9 mouse cellular contexts compared by ENCODE assay signal in the genomic region with DNA sequence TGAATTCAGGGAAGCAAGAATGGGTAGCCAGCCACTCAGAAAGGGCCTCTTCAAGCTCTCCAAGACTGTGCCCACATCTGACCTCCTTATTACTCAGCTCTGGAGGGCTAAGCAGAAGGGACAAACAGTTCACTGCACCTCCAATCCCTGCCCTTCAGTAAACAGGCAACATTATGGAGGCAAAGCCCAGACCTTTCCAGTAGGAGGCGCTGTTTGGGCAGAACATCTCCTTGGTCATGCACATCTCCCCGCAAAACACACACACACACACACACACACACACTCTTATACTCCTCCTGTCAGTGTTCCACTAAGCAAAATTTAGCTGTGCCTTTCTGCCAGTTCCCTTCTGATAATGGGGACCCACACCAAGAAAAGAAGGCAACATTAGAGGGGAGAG. TPM values are rescaled to one million over a fixed set of nuclear protein-coding genes. Genes with fewer than 3 reads are reported as not detected.
DNase-seq lines count a peak whose midpoint lies in the region; ATAC-seq and TF ChIP-seq lines count a peak whose summit lies in the region.
"Had no signal": no experiment of that assay in that cellular context is flagged by ENCODE, and none has a peak within 500 bp of the region (broad histone marks: within the 10 kb centered on the region; RNA-seq: fewer than 3 reads in every experiment).

No protein-coding gene starts in this region.

- H3K4me1 ChIP-seq in kidney, embryonic 16.5 days (ENCODE audit: insufficient read depth, low read length) = peaks cover 16% of the 10 kb centered on the region
- H3K4me1 ChIP-seq in bone marrow, adult 2 months (ENCODE audit: control insufficient read depth, insufficient read depth, low read length) = no peaks in the 10 kb centered on the region
- H3K4me1 ChIP-seq in liver, postnatal 0 days (ENCODE audit: insufficient read depth) = peaks cover 10% of the 10 kb centered on the region

- no peak overlapping the region for H3K4me3 ChIP-seq in kidney, embryonic 16.5 days (ENCODE audit: low read length)
- no peak overlapping the region for H3K4me3 ChIP-seq in bone marrow, adult 2 months (replicated peaks; ENCODE audit: control insufficient read depth, low read depth, low read length)
- no peak overlapping the region for H3K4me3 ChIP-seq in liver, postnatal 0 days (ENCODE audit: low read depth, low read length)

- TF ChIP-seq EP300 in liver, postnatal 0 days (IDR thresholded peaks at IDR 0.05; ENCODE audit: low read depth) = no peak

- no peak overlapping the region for H3K9ac ChIP-seq in kidney, embryonic 16.5 days (replicated peaks; ENCODE audit: low read length)
- H3K9ac ChIP-seq in liver, postnatal 0 days (replicated peaks) = no peak overlapping the region

- no peak for ATAC-seq in kidney, embryonic 16.5 days (ENCODE audit: low FRiP score, low TSS enrichment)
- ATAC-seq in liver, postnatal 0 days = 0 out of 2 replicates have a peak, but pooled peaks have one; percentile 24

- no peak overlapping the region for H3K27ac ChIP-seq in kidney, embryonic 16.5 days (ENCODE audit: low read length)
- H3K27ac ChIP-seq in bone marrow, adult 2 months (ENCODE audit: control insufficient read depth, insufficient read depth, low read depth, low read length, poor library complexity) = no peak overlapping the region
- no peak overlapping the region for H3K27ac ChIP-seq in liver, postnatal 0 days (ENCODE audit: low read depth)

- TF ChIP-seq CTCF in bone marrow, adult 2 months (IDR thresholded peaks at IDR 0.05; ENCODE audit: control insufficient read depth, insufficient read depth, low read length) = peak; percentile 49
- TF ChIP-seq CTCF in liver, postnatal 0 days (IDR thresholded peaks at IDR 0.05; ENCODE audit: low read depth) = peak; percentile 76

- 55% methylated on average over 2 of the region's 2 CpGs for WGBS in kidney, embryonic 16.5 days
- WGBS in bone marrow, adult 2 months = 73% methylated on average over 2 of the region's 2 CpGs
- WGBS in liver, postnatal 0 days (ENCODE audit: insufficient replicate concordance) = 53% methylated on average over 2 of the region's 2 CpGs

- no peak for TF ChIP-seq POLR2A in bone marrow, adult 2 months (IDR thresholded peaks at IDR 0.05; ENCODE audit: borderline replicate concordance, control insufficient read depth, low read depth, low read length)

- H3K27me3 ChIP-seq in kidney, embryonic 16.5 days (ENCODE audit: insufficient read depth, low read length) = no peaks in the 10 kb centered on the region
- H3K27me3 ChIP-seq in liver, postnatal 0 days (ENCODE audit: insufficient read depth, low read length) = no peaks in the 10 kb centered on the region

- no peak overlapping the region for H3K4me2 ChIP-seq in kidney, embryonic 16.5 days (replicated peaks; ENCODE audit: low read depth, low read length)
- H3K4me2 ChIP-seq in liver, postnatal 0 days (ENCODE audit: low read depth, low read length) = no peak overlapping the region

- no peaks in the 10 kb centered on the region for H3K9me3 ChIP-seq in kidney, embryonic 16.5 days (ENCODE audit: low read length)
- no peaks in the 10 kb centered on the region for H3K9me3 ChIP-seq in liver, postnatal 0 days (ENCODE audit: low read length)

- peaks cover 34% of the 10 kb centered on the region for H3K36me3 ChIP-seq in kidney, embryonic 16.5 days (ENCODE audit: insufficient read depth, low read length)
- H3K36me3 ChIP-seq in liver, postnatal 0 days (replicated peaks; ENCODE audit: insufficient read depth, low read length) = 0 out of 2 replicates have a peak, but pooled peaks cover 3% of the 10 kb centered on the region

- DNase-seq in adrenal gland, adult (ENCODE audit: inconsistent age in 2 of 2, low spot score in 1 of 2) = peak; percentile 35 to 59
- no peak for DNase-seq in adrenal gland, adult 18-20 months (ENCODE audit: low spot score in 2 of 2)
- peak; percentile 46 to 74 for DNase-seq in kidney, postnatal 36 days
- DNase-seq in liver, postnatal 0 days = peak; percentile 65
- DNase-seq in layer of hippocampus, postnatal 36 days = no peak
- no peak for DNase-seq in ovary, adult 18-20 months (ENCODE audit: low spot score)

RNA-seq across cellular contexts. Expression of gene Phldb1, which starts 25.4 kb away (rescaled TPM):
- total RNA-seq in adrenal gland, adult 18-20 months (2021) = 10 to 100 TPM; 24.1 to 60.8 TPM
- 37.0 and 37.6 TPM in 2 replicates for polyA plus RNA-seq in kidney, embryonic 16.5 days (2015; fragmentation: Nextera tagmentation; extraction: Ambion mirVana)
- 4.7 and 8.4 TPM in 2 replicates for polyA plus RNA-seq in bone marrow, adult 2 months (2011; ENCODE audit: insufficient read depth, insufficient read length, low replicate concordance, missing spikeins)
- polyA plus RNA-seq in liver, postnatal 0 days (2015; fragmentation: Nextera tagmentation; extraction: Ambion mirVana) = 1.5 and 2.2 TPM in 2 replicates
- total RNA-seq in layer of hippocampus, postnatal 36 days (2021) = 10 to 100 TPM; 88.5 to 95.6 TPM

RNA-seq across cellular contexts. Expression of gene Treh, which starts 36.6 kb away (rescaled TPM):
- not detected for total RNA-seq in adrenal gland, adult 18-20 months (2021)
- 0.17 TPM in 1 of 2 replicates, not detected in the other for polyA plus RNA-seq in kidney, embryonic 16.5 days (2015; fragmentation: Nextera tagmentation; extraction: Ambion mirVana)
- not detected in 2 replicates for polyA plus RNA-seq in bone marrow, adult 2 months (2011; ENCODE audit: insufficient read depth, insufficient read length, low replicate concordance, missing spikeins)
- polyA plus RNA-seq in liver, postnatal 0 days (2015; fragmentation: Nextera tagmentation; extraction: Ambion mirVana) = 0.94 and 1.4 TPM in 2 replicates
- not detected for total RNA-seq in layer of hippocampus, postnatal 36 days (2021)
- polyA plus RNA-seq: heart, embryonic 14.5 days had no signal

RNA-seq across cellular contexts. Expression of gene Arcn1, which starts 58.0 kb away (rescaled TPM):
- 100 to 1,000 TPM; 139 to 168 TPM for total RNA-seq in adrenal gland, adult 18-20 months (2021)
- 217 and 219 TPM in 2 replicates for polyA plus RNA-seq in kidney, embryonic 16.5 days (2015; fragmentation: Nextera tagmentation; extraction: Ambion mirVana)
- polyA plus RNA-seq in bone marrow, adult 2 months (2011; ENCODE audit: insufficient read depth, insufficient read length, low replicate concordance, missing spikeins) = 22.8 and 30.9 TPM in 2 replicates
- polyA plus RNA-seq in liver, postnatal 0 days (2015; fragmentation: Nextera tagmentation; extraction: Ambion mirVana) = 53.5 and 58.4 TPM in 2 replicates
- total RNA-seq in layer of hippocampus, postnatal 36 days (2021) = 100 to 1,000 TPM; 104 to 112 TPM

RNA-seq across cellular contexts. Expression of gene Ift46, which starts 58.1 kb away (rescaled TPM):
- total RNA-seq in adrenal gland, adult 18-20 months (2021) = 10 to 100 TPM; 54.0 to 57.6 TPM
- polyA plus RNA-seq in kidney, embryonic 16.5 days (2015; fragmentation: Nextera tagmentation; extraction: Ambion mirVana) = 100 and 111 TPM in 2 replicates
- polyA plus RNA-seq in bone marrow, adult 2 months (2011; ENCODE audit: insufficient read depth, insufficient read length, low replicate concordance, missing spikeins) = 9.6 and 42.2 TPM in 2 replicates
- 23.6 and 24.5 TPM in 2 replicates for polyA plus RNA-seq in liver, postnatal 0 days (2015; fragmentation: Nextera tagmentation; extraction: Ambion mirVana)
- 10 to 100 TPM; 68.1 to 69.1 TPM for total RNA-seq in layer of hippocampus, postnatal 36 days (2021)

Comparison
In these comparisons a context has a peak if more than half of its experiments do, and no peak if none do; other contexts are left out.
1. DNase-seq: peak in adrenal gland, adult (2 of 2), kidney, postnatal 36 days (2 of 2) and liver, postnatal 0 days (single experiment); none in adrenal gland, adult 18-20 months (0 of 2), layer of hippocampus, postnatal 36 days (0 of 2) and ovary, adult 18-20 months (single experiment).